Mouse (Mus musculus): ENCODE data around the gene Vps4b. TPM values are rescaled to one million over a fixed set of nuclear protein-coding genes. Genes with fewer than 3 reads are reported as not detected.

The Vps4b gene
- polyA plus RNA-seq (2012; ENCODE audit: low replicate concordance): 19.8 and 32.4 TPM in 2 replicates

GRCm38 (mm10) chr1:106796542-106796924 lies at the start of gene Vps4b:
TSS of gene Vps4b (minus strand) at chr1:106796728.

GRCm38 (mm10) chr1:106759572-106760435 lies 36.7 kb downstream of the Vps4b start, which contains the start of gene Kdsr:
TSS of gene Kdsr (minus strand) at chr1:106759727.

Other genes starting within 250 kb of the Vps4b start
- gene Bcl2, start 82.5 kb downstream of the Vps4b start, polyA plus RNA-seq (2012; ENCODE audit: low replicate concordance): 2.7 and 2.9 TPM in 2 replicates
- 0.05 and 2.1 TPM in 2 replicates for gene Kdsr, start 37.0 kb downstream of the Vps4b start, polyA plus RNA-seq (2012; ENCODE audit: low replicate concordance)
- 0.07 TPM in 1 of 2 replicates, not detected in the other for gene Serpinb5, start 64.4 kb upstream of the Vps4b start, polyA plus RNA-seq (2012; ENCODE audit: low replicate concordance)
- not detected in 2 replicates for gene Serpinb12, start 137.7 kb upstream of the Vps4b start, polyA plus RNA-seq (2012; ENCODE audit: low replicate concordance)
- 0.15 TPM in 1 of 2 replicates, not detected in the other for gene Serpinb13, start 184.3 kb upstream of the Vps4b start, polyA plus RNA-seq (2012; ENCODE audit: low replicate concordance)